Mouse (Mus musculus): ENCODE results near the gene Gpr85. TPM values are rescaled to one million over a fixed set of nuclear protein-coding genes. Genes with fewer than 3 reads are reported as not detected.

Gene Gpr85
- polyA plus RNA-seq, 1 experiment from 2014 or later: 2.9 TPM

- Histone ChIP-seq H3K27me3 (ENCODE audit: control insufficient read depth, insufficient read depth, low read length) (no peaks in the 10 kb centered on the region), H3K4me3 (ENCODE audit: low read depth, low read length) (no peak overlapping the region), H3K36me3 (ENCODE audit: control insufficient read depth, insufficient read depth, low read length) (no peaks in the 10 kb centered on the region), H3K4me2 (ENCODE audit: low read depth, severe bottlenecking) (no peak overlapping the region), H3K27ac (replicated peaks; ENCODE audit: low read depth, low read length) (no peak overlapping the region), H3K4me1 (ENCODE audit: control insufficient read depth, insufficient read depth, low read length) (no peaks in the 10 kb centered on the region), H3K9ac (ENCODE audit: low read length) (no peak overlapping the region), H3K9me3 (ENCODE audit: control insufficient read depth, low read length) (no peaks in the 10 kb centered on the region)
- DNase-seq (ENCODE audit: low spot score) (no peak), ATAC-seq (ENCODE audit: insufficient number of reproducible peaks, low FRiP score, low TSS enrichment, low read depth) (no peak)
- 67% methylated on average over 17 of the region's 17 CpGs for WGBS
These were observed 3.7 kb downstream of the Gpr85 start for GRCm38 (mm10) chr6:13835720-13836665.

GRCm38 (mm10) chr6:13832770-13833169 lies 7.0 kb downstream of the Gpr85 start:
- no peaks in the 10 kb centered on the region for H3K36me3 ChIP-seq (ENCODE audit: control insufficient read depth, insufficient read depth, low read length)
- no peak overlapping the region for H3K27ac ChIP-seq (replicated peaks; ENCODE audit: low read depth, low read length)
- no peak for DNase-seq (ENCODE audit: low spot score)
- no peak overlapping the region for H3K9ac ChIP-seq (ENCODE audit: low read length)
- H3K4me2 ChIP-seq (ENCODE audit: low read depth, severe bottlenecking): no peak overlapping the region
- no peak overlapping the region for H3K4me3 ChIP-seq (ENCODE audit: low read depth, low read length)
- H3K9me3 ChIP-seq (ENCODE audit: control insufficient read depth, low read length): no peaks in the 10 kb centered on the region
- H3K4me1 ChIP-seq (ENCODE audit: control insufficient read depth, insufficient read depth, low read length): no peaks in the 10 kb centered on the region
- WGBS: 76% methylated on average over 2 of the region's 2 CpGs
- H3K27me3 ChIP-seq (ENCODE audit: control insufficient read depth, insufficient read depth, low read length): no peaks in the 10 kb centered on the region
- no peak for ATAC-seq (ENCODE audit: insufficient number of reproducible peaks, low FRiP score, low TSS enrichment, low read depth)

- Histone ChIP-seq H3K4me3 (ENCODE audit: low read depth, low read length) (no peak overlapping the region), H3K36me3 (ENCODE audit: control insufficient read depth, insufficient read depth, low read length) (no peaks in the 10 kb centered on the region), H3K27ac (replicated peaks; ENCODE audit: low read depth, low read length) (no peak overlapping the region), H3K27me3 (ENCODE audit: control insufficient read depth, insufficient read depth, low read length) (no peaks in the 10 kb centered on the region), H3K4me1 (ENCODE audit: control insufficient read depth, insufficient read depth, low read length) (no peaks in the 10 kb centered on the region), H3K4me2 (ENCODE audit: low read depth, severe bottlenecking) (no peak overlapping the region), H3K9me3 (ENCODE audit: control insufficient read depth, low read length) (no peaks in the 10 kb centered on the region), H3K9ac (ENCODE audit: low read length) (no peak overlapping the region)
- no peak for ATAC-seq (ENCODE audit: insufficient number of reproducible peaks, low FRiP score, low TSS enrichment, low read depth)
- no peak for DNase-seq (ENCODE audit: low spot score)
- WGBS: 68% methylated on average over 1 of the region's 1 CpGs
These were observed 10.9 kb downstream of the Gpr85 start for GRCm38 (mm10) chr6:13828877-13829276.

GRCm38 (mm10) chr6:13816661-13817060 lies 23.1 kb downstream of the Gpr85 start:
- Histone ChIP-seq H3K27me3 (ENCODE audit: control insufficient read depth, insufficient read depth, low read length) (no peaks in the 10 kb centered on the region), H3K4me1 (ENCODE audit: control insufficient read depth, insufficient read depth, low read length) (no peaks in the 10 kb centered on the region), H3K4me3 (ENCODE audit: low read depth, low read length) (no peak overlapping the region), H3K4me2 (ENCODE audit: low read depth, severe bottlenecking) (no peak overlapping the region), H3K9me3 (ENCODE audit: control insufficient read depth, low read length) (no peaks in the 10 kb centered on the region), H3K9ac (ENCODE audit: low read length) (no peak overlapping the region), H3K36me3 (ENCODE audit: control insufficient read depth, insufficient read depth, low read length) (no peaks in the 10 kb centered on the region), H3K27ac (replicated peaks; ENCODE audit: low read depth, low read length) (no peak overlapping the region)
- no peak for DNase-seq (ENCODE audit: low spot score)
- ATAC-seq (ENCODE audit: insufficient number of reproducible peaks, low FRiP score, low TSS enrichment, low read depth): no peak

- Histone ChIP-seq H3K27ac (replicated peaks; ENCODE audit: low read depth, low read length) (no peak overlapping the region), H3K4me3 (ENCODE audit: low read depth, low read length) (no peak overlapping the region), H3K36me3 (ENCODE audit: control insufficient read depth, insufficient read depth, low read length) (no peaks in the 10 kb centered on the region), H3K27me3 (ENCODE audit: control insufficient read depth, insufficient read depth, low read length) (no peaks in the 10 kb centered on the region), H3K9ac (ENCODE audit: low read length) (no peak overlapping the region), H3K4me1 (ENCODE audit: control insufficient read depth, insufficient read depth, low read length) (no peaks in the 10 kb centered on the region), H3K4me2 (ENCODE audit: low read depth, severe bottlenecking) (no peak overlapping the region), H3K9me3 (ENCODE audit: control insufficient read depth, low read length) (no peaks in the 10 kb centered on the region)
- DNase-seq (ENCODE audit: low spot score) (no peak), ATAC-seq (ENCODE audit: insufficient number of reproducible peaks, low FRiP score, low TSS enrichment, low read depth) (no peak)
- WGBS: 92% methylated on average over 4 of the region's 4 CpGs
These were observed 27.6 kb downstream of the Gpr85 start for GRCm38 (mm10) chr6:13812157-13812556.

- 67% methylated on average over 7 of the region's 7 CpGs for WGBS
- DNase-seq (ENCODE audit: low spot score): no peak
- Histone ChIP-seq H3K27me3 (ENCODE audit: control insufficient read depth, insufficient read depth, low read length) (no peaks in the 10 kb centered on the region), H3K4me2 (ENCODE audit: low read depth, severe bottlenecking) (no peak overlapping the region), H3K9me3 (ENCODE audit: control insufficient read depth, low read length) (no peaks in the 10 kb centered on the region), H3K27ac (replicated peaks; ENCODE audit: low read depth, low read length) (no peak overlapping the region), H3K4me3 (ENCODE audit: low read depth, low read length) (no peak overlapping the region), H3K36me3 (ENCODE audit: control insufficient read depth, insufficient read depth, low read length) (no peaks in the 10 kb centered on the region), H3K9ac (ENCODE audit: low read length) (no peak overlapping the region), H3K4me1 (ENCODE audit: control insufficient read depth, insufficient read depth, low read length) (no peaks in the 10 kb centered on the region)
- ATAC-seq (ENCODE audit: insufficient number of reproducible peaks, low FRiP score, low TSS enrichment, low read depth): no peak
These were observed 39.7 kb downstream of the Gpr85 start for GRCm38 (mm10) chr6:13800071-13800470.

- Histone ChIP-seq H3K4me2 (ENCODE audit: low read depth, severe bottlenecking) (no peak overlapping the region), H3K9ac (ENCODE audit: low read length) (no peak overlapping the region), H3K36me3 (ENCODE audit: control insufficient read depth, insufficient read depth, low read length) (no peaks in the 10 kb centered on the region), H3K27ac (replicated peaks; ENCODE audit: low read depth, low read length) (no peak overlapping the region), H3K4me3 (ENCODE audit: low read depth, low read length) (no peak overlapping the region), H3K27me3 (ENCODE audit: control insufficient read depth, insufficient read depth, low read length) (no peaks in the 10 kb centered on the region), H3K4me1 (ENCODE audit: control insufficient read depth, insufficient read depth, low read length) (no peaks in the 10 kb centered on the region), H3K9me3 (ENCODE audit: control insufficient read depth, low read length) (no peaks in the 10 kb centered on the region)
- ATAC-seq (ENCODE audit: insufficient number of reproducible peaks, low FRiP score, low TSS enrichment, low read depth) (no peak), DNase-seq (ENCODE audit: low spot score) (no peak)
These were observed 42.4 kb downstream of the Gpr85 start for GRCm38 (mm10) chr6:13797389-13797788.

Measured in limb, embryonic 11.5 days (tissue).